Mouse (Mus musculus) small intestine, adult 2 months (tissue): ENCODE data around the gene Hlcs.

ENCODE experiments used
- CTCF ChIP-seq: fragments of 200-500 bp; IDR thresholded peaks from 2 replicates; pipeline ENCODE4 v1.5.1; 2012; ENCODE audit warnings: low read depth, mild to moderate bottlenecking, control low read depth, inconsistent platforms, low read length, moderate library complexity, mixed read lengths; ENCODE audit not compliant: insufficient replicate concordance, insufficient read length; ENCODE audit errors: extremely low read depth
- POLR2A ChIP-seq: fragments of 200-500 bp; IDR thresholded peaks from 2 replicates; pipeline ENCODE4 v1.6.1; 2012; ENCODE audit warnings: low read depth, mild to moderate bottlenecking, control low read depth, inconsistent platforms, low read length, moderate library complexity

- TF ChIP-seq POLR2A = no peak
- no peak for TF ChIP-seq CTCF
These were observed 58.3 kb downstream of the Hlcs start for GRCm38 (mm10) chr16:94255035-94255434.
